Mouse (Mus musculus) megakaryocyte, embryonic 14.5 days (primary cell): Measurements from ENCODE around the gene Mpp1.

Source experiments
- FLI1 ChIP-seq: IDR thresholded peaks from 2 replicates; pipeline ENCODE4 v1.6.1; 2012; ENCODE audit warnings: low read length, inconsistent platforms, mixed read lengths
- GATA1 ChIP-seq: IDR thresholded peaks from 3 replicates; pipeline ENCODE4 v1.6.1; 2012; ENCODE audit warnings: mixed read lengths, low read length, inconsistent platforms, borderline replicate concordance

GRCm38 (mm10) chrX:75082351-75082750 is 48.5 kb downstream of the Mpp1 start:
- TF ChIP-seq GATA1 (no peak), FLI1 (no peak)
